Mouse (Mus musculus): ENCODE data around the gene Medag. TPM values are rescaled to one million over a fixed set of nuclear protein-coding genes. Genes with fewer than 3 reads are reported as not detected.

Medag gene
- polyA plus RNA-seq, 1 experiment = 0.57 TPM

DNA sequence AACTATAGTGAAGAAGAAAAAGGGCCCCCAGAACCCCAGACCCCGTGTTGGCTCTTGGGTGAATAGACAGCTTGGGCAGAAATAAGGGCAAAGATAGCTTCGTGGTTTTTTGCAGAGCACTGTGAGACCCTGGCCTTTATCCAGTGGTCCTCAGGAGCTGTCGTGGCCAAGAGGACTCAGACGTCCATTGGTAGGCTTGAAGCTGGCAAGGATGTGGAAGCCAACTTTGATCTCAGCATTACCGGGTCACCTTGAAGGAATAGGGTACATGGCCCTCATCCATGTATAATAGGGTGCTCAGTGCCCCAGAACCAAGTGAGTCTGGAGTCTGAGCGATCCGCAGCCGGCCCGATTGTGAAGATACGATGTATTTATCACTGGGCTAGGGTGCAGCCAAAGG, 1.1 kb downstream of the Medag start:
- Histone ChIP-seq H3K36me3 (ENCODE audit: control insufficient read depth, insufficient read depth, low read length) (no peaks in the 10 kb centered on the region), H3K4me1 (ENCODE audit: control insufficient read depth, insufficient read depth, insufficient read length) (peaks cover 6% of the 10 kb centered on the region), H3K4me3 (ENCODE audit: extremely low read depth, insufficient read depth, insufficient read length) (no peak overlapping the region), H3K27ac (ENCODE audit: insufficient read depth, low read length) (no peak overlapping the region), H3K27me3 (ENCODE audit: control insufficient read depth, insufficient read depth, low read length) (no peaks in the 10 kb centered on the region; the same call in 1 of the 2 replicates)
- TF ChIP-seq CTCF (IDR thresholded peaks at IDR 0.05; ENCODE audit: extremely low read depth, insufficient read depth, insufficient read length, insufficient replicate concordance) (no peak), POLR2A (IDR thresholded peaks at IDR 0.05; ENCODE audit: low read depth, low read length) (no peak)
- DNase-seq (ENCODE audit: low read depth in 1 of 2, low spot score in 2 of 2) = no peak
- WGBS = 87% methylated on average over 10 of the region's 10 CpGs

GRCm38 (mm10) chr5:149414369-149415167, 3.0 kb downstream of the Medag start:
- H3K27ac ChIP-seq (ENCODE audit: insufficient read depth, low read length) = no peak overlapping the region
- peaks cover 6% of the 10 kb centered on the region for H3K4me1 ChIP-seq (ENCODE audit: control insufficient read depth, insufficient read depth, insufficient read length)
- no peaks in the 10 kb centered on the region for H3K27me3 ChIP-seq (ENCODE audit: control insufficient read depth, insufficient read depth, low read length)
- DNase-seq (ENCODE audit: low read depth in 1 of 2, low spot score in 2 of 2) = no peak
- no peak overlapping the region for H3K4me3 ChIP-seq (ENCODE audit: extremely low read depth, insufficient read depth, insufficient read length)
- WGBS = 53% methylated on average over 9 of the region's 9 CpGs
- TF ChIP-seq CTCF (IDR thresholded peaks at IDR 0.05; ENCODE audit: extremely low read depth, insufficient read depth, insufficient read length, insufficient replicate concordance) (no peak), POLR2A (IDR thresholded peaks at IDR 0.05; ENCODE audit: low read depth, low read length) (no peak)
- H3K36me3 ChIP-seq (ENCODE audit: control insufficient read depth, insufficient read depth, low read length) = no peaks in the 10 kb centered on the region

- no peak for DNase-seq (ENCODE audit: low read depth in 1 of 2, low spot score in 2 of 2)
- Histone ChIP-seq H3K36me3 (ENCODE audit: control insufficient read depth, insufficient read depth, low read length) (no peaks in the 10 kb centered on the region), H3K27me3 (ENCODE audit: control insufficient read depth, insufficient read depth, low read length) (no peaks in the 10 kb centered on the region), H3K27ac (ENCODE audit: insufficient read depth, low read length) (no peak overlapping the region), H3K4me3 (ENCODE audit: extremely low read depth, insufficient read depth, insufficient read length) (no peak overlapping the region), H3K4me1 (ENCODE audit: control insufficient read depth, insufficient read depth, insufficient read length) (peaks cover 3% of the 10 kb centered on the region; the same call in 1 of the 2 replicates)
- no peak for TF ChIP-seq POLR2A (IDR thresholded peaks at IDR 0.05; ENCODE audit: low read depth, low read length)
- TF ChIP-seq CTCF (IDR thresholded peaks at IDR 0.05; ENCODE audit: extremely low read depth, insufficient read depth, insufficient read length, insufficient replicate concordance) = no peak
- 93% methylated on average over 4 of the region's 4 CpGs for whole genome bisulfite sequencing
Observed at GRCm38 (mm10) chr5:149417381-149417780, 5.8 kb downstream of the Medag start.

DNA sequence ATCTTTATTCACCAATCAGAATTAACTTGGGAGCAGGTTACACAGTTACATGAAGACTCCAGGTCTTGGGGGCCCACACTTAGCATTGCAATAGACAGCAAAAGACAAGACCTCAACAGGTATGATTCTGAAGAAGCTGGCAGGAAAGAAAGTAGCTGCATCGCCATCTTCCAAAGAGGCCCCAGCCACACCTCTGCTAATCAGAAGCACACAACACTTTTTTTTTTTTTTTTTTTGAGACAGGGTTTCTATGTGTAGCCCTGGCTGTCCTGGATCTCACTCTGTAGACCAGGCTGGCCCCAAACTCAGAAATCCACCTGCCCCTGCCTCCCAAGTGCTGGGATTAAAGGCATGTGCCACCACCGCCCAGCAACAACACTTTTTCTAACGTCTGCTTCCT, 15.0 kb downstream of the Medag start:
- TF ChIP-seq CTCF (IDR thresholded peaks at IDR 0.05; ENCODE audit: extremely low read depth, insufficient read depth, insufficient read length, insufficient replicate concordance) = no peak
- H3K4me3 ChIP-seq (ENCODE audit: extremely low read depth, insufficient read depth, insufficient read length) = no peak overlapping the region
- no peak overlapping the region for H3K27ac ChIP-seq (ENCODE audit: insufficient read depth, low read length)
- no peaks in the 10 kb centered on the region for H3K27me3 ChIP-seq (ENCODE audit: control insufficient read depth, insufficient read depth, low read length)
- H3K4me1 ChIP-seq (ENCODE audit: control insufficient read depth, insufficient read depth, insufficient read length) = peaks cover 6% of the 10 kb centered on the region; the same call in 1 of the 2 replicates
- WGBS = 76% methylated on average over 3 of the region's 3 CpGs
- H3K36me3 ChIP-seq (ENCODE audit: control insufficient read depth, insufficient read depth, low read length) = no peaks in the 10 kb centered on the region
- DNase-seq (ENCODE audit: low read depth in 1 of 2, low spot score in 2 of 2) = no peak

- 74% methylated on average over 8 of the region's 8 CpGs for WGBS
- no peak for TF ChIP-seq CTCF (IDR thresholded peaks at IDR 0.05; ENCODE audit: extremely low read depth, insufficient read depth, insufficient read length, insufficient replicate concordance)
- TF ChIP-seq POLR2A (IDR thresholded peaks at IDR 0.05; ENCODE audit: low read depth, low read length) = no peak
- H3K27ac ChIP-seq (ENCODE audit: insufficient read depth, low read length) = no peak overlapping the region
- H3K4me1 ChIP-seq (ENCODE audit: control insufficient read depth, insufficient read depth, insufficient read length) = peaks cover 6% of the 10 kb centered on the region; the same call in 1 of the 2 replicates
- H3K4me3 ChIP-seq (ENCODE audit: extremely low read depth, insufficient read depth, insufficient read length) = no peak overlapping the region
- DNase-seq (ENCODE audit: low read depth in 1 of 2, low spot score in 2 of 2) = no peak
- no peaks in the 10 kb centered on the region for H3K36me3 ChIP-seq (ENCODE audit: control insufficient read depth, insufficient read depth, low read length)
- no peaks in the 10 kb centered on the region for H3K27me3 ChIP-seq (ENCODE audit: control insufficient read depth, insufficient read depth, low read length)
Observed at GRCm38 (mm10) chr5:149427277-149428060, 15.9 kb downstream of the Medag start.

DNA sequence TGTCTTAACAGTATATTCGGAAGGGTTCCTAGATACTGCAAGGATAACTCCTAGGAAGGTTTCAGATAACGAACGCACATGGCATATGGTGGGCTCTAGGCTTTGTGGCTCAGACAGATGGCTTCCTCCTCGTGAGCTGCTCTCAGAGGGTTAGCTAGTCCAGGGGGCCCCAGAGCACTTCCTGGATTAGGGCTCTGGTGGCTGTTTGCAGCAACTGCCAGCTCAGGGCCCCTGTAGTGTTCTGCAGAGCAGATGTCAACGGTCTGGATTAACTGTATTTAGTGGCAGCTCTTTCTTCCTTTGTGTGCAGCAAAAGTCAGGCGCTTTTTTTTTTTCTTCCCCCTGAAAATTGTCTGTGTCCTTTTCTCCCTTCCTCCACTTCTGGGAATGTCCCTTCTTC, 16.8 kb downstream of the Medag start:
- H3K36me3 ChIP-seq (ENCODE audit: control insufficient read depth, insufficient read depth, low read length) = no peaks in the 10 kb centered on the region
- TF ChIP-seq CTCF (IDR thresholded peaks at IDR 0.05; ENCODE audit: extremely low read depth, insufficient read depth, insufficient read length, insufficient replicate concordance) (no peak), POLR2A (IDR thresholded peaks at IDR 0.05; ENCODE audit: low read depth, low read length) (no peak)
- H3K4me3 ChIP-seq (ENCODE audit: extremely low read depth, insufficient read depth, insufficient read length) = no peak overlapping the region; the same call in 1 of the 2 replicates
- DNase-seq (ENCODE audit: low read depth in 1 of 2, low spot score in 2 of 2) = peak; percentile 34 to 35
- H3K27me3 ChIP-seq (ENCODE audit: control insufficient read depth, insufficient read depth, low read length) = no peaks in the 10 kb centered on the region
- peak overlapping the region; percentile 78 for H3K27ac ChIP-seq (ENCODE audit: insufficient read depth, low read length)
- 2% methylated on average over 6 of the region's 6 CpGs for WGBS
- H3K4me1 ChIP-seq (ENCODE audit: control insufficient read depth, insufficient read depth, insufficient read length) = peaks cover 6% of the 10 kb centered on the region; the same call in 1 of the 2 replicates

Data from spleen, adult 2 months (tissue).